Mouse (Mus musculus) thymus, postnatal 14 days (tissue): ENCODE data around the gene Gipc3.

Source experiments
- DNase-seq: peaks from one replicate; pipeline ENCODE4 v3.0.0; 2021

The Gipc3 gene

DNA sequence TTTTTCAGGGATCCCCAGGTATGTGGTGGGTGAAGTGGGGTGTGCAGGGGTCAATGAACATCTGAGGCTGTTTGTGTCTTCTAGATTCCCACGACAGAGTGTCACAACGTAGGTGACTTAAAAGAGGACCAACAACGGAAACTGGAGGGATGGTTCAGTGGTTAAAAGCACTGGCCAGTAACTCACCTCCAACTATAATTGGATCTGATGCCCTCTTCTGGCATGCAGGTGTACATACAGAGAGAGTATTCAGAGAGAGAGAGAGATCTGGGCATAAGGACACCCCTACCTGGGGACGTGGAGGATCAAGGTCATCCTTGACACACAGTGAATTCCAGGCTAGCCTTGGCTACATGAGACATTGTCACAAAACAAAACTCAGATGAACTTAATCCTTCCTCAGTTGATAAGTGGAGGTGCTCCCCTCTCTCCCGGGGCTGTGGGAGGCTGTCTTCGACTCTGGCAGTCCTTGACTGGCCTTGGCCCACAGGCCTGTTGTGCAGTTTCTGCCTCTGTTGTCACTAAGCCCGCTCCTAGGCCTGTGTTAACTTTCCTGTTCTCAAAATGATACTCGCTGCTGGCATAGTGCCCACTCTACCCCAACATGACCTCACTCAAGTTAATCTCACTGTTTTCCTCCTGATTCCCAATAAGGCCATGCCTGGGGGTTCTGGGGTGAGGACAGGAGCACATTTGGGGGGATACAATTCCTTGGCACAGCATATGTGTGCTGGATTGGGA lies 1.5 kb upstream of the Gipc3 start:
- DNase-seq = no peak

DNA sequence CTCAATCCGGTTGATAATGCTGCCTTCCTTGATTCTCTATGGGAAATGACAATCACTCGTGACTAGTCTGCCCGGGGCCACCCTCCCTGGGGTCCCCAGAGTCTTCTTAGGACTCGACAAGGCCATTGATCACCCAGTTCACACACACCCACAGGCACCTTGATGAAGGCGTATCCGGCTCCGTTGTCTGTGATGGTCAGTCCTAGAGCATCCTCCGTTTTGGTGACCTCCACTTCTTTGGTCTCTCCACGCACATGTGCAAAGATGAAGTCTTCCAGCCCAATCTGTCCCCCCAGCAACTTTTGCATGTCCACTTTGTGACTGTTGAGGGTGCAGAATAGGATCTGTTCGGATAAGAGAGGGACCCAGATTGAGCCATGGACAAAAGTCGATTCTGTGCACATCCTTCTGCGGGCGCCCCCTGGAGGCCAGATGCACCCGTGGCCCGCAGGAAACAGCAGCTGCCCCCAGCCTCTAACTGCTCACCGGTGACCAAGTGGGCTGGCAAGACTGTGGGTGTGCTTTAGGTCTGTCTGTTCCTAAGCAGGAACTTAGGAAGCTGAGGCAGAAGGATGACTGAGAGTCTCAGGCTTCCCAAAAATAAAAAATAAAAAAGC lies 1.6 kb downstream of the Gipc3 start:
- peak; percentile 87 for DNase-seq

DNA sequence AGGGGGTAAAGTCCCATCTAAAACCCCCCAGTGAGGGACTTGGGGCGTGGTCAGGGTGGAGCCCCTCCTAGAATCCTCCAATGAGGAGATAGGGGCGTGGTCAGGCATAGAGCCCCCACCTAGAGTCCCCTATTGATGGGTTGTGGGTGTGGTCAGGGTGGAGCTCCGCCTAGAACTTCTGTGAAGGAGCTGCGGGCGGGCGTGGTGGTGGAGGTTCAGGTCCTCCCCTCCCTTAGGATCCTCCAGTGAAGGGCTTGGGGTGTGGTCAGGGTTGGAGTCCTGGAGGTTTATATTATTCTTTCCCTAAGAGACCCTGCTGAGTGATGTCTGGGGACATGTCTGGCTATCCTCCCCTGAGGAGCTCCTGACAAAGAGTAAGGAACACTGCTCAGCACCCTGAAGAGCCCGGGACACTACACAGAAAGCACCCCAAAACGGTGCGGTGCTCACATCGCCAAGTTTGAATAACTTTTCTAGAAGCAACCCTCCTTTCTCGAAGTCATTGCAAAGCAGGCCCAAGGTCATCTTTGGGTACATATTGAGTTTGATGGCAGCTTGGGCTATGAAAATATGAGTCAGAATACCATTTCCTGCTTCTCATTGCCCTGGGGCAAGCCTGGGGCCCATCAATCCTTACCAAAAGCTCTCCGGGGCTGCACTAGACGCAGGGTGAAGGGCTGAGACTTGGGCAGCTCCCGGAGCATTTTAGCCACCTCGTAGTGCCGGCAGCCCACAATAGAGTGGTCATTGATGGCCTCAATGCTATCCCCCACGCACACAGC lies 2.3 kb downstream of the Gipc3 start:
- no peak for DNase-seq

DNA sequence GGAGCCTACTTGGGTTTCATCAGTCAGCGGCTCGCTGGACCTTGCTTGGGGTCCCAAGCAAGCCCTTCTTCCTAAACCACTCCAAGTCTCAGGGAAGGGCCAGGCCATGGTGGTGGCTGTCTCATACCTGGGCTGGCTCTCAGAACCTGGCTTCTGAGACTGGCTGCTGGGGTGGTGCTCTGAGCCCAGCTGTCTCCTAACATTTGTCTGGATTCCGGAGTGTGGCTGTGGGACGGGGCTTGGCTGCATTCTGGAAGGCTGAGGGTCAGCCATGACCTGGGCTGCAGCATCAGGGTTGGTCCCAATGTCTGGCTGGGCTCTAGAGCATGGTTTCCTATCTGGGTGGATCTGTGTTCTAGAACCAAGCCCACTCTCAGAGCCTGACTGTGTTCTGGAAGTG lies 6.5 kb downstream of the Gipc3 start:
- no peak for DNase-seq

DNA sequence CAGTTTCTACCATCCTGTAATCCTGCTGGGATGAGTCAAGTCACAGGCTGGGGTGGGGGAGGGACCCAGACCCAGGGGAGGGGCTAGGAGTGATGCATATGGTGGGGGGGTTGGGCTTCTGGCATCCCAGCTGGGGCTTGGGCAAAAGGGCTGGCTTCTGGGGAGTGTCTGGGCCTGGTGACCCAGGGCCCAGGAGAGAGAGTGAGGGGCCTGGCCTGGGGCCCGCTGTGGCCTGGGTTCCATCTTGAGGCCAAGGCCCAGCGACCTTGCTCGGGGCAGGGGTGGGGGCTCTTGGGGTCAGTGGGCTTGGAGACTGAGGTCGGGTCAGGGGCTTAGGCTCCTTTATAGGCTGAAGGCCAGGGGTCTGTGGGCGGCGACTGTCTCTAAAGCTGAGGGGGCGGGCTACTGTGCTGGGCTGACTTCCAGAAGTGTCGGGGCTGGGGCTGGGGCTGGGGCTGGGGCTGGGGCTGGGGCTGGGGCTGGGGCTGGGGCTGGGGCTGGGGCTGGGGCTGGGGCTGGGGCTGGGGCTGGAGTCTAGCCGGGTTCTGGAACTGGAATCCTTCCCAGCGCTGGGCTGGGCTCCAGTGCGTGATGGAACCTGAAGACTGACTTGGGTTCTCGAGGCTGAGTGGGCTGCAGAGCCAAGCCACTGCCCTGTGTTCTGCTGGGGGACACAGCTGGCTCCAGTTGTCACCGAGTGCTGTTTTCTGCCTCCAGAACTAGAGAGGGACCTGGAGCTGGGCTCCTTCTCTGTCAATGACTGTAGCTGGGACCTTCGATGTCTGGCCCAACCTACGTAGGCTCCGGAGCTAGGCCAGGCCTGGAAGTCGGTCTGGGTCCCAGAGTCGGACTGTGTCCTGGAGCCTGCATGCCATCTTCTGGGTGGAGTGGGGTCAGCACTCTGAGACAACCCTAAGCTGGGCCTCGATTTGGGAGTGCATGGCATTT lies 7.4 kb downstream of the Gipc3 start:
- no peak for DNase-seq

DNA sequence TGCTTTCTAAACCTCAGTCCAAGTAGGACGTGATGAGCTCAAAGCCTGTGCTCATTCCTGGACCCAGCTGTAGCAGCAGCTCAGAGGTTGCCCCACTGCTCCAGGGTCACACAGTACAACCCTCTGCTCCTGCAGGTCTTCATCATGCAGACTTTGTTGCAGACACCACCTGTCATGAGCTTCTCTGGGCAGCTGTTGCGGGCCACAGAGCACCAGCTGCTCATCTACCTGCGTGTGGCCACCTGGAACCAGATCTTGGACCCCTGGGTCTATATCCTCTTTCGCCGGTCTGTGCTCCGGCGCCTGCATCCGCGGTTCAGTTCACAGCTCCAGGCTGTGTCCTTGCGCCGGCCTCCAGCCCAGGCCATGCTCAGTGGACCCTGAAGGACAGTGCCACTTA lies 8.7 kb downstream of the Gipc3 start:
- DNase-seq = no peak

DNA sequence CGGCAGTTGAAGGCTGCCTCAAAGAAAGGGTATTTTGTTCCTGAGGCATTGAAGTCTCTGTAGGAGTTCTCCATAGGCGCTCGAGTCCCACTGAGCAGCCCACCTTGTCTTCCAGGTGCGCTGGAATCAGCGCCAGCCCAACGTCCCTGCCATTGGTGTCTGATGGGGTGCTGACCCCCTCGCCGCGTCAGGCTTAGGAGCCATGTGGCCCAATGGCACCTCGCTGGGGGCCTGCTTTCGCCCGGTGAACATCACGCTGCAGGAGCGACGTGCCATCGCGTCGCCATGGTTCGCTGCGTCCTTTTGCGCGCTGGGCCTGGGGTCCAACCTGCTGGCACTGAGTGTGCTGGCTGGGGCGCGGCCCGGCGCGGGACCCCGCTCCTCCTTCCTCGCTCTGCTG lies 10.8 kb downstream of the Gipc3 start:
- DNase-seq = no peak

DNA sequence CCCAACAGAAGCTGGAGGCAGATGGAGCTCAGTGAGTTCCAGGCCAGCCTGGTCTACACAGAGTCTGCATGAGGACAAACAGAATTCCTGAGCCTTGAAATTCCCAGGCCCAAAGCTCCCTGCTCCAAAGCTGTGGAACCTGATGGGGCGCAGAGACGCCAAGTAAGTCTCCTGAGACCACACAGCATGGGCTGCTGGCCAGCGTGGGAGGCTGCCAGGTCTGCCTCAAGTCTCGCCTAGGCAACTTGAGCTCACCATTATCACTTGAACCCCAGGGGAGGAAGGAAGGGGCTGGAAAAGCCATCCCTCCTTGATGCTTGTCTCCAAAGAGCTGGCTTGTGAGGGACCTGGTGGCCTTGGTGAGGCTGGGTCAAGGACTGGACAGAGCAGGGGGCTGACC lies 13.1 kb downstream of the Gipc3 start:
- no peak for DNase-seq

DNA sequence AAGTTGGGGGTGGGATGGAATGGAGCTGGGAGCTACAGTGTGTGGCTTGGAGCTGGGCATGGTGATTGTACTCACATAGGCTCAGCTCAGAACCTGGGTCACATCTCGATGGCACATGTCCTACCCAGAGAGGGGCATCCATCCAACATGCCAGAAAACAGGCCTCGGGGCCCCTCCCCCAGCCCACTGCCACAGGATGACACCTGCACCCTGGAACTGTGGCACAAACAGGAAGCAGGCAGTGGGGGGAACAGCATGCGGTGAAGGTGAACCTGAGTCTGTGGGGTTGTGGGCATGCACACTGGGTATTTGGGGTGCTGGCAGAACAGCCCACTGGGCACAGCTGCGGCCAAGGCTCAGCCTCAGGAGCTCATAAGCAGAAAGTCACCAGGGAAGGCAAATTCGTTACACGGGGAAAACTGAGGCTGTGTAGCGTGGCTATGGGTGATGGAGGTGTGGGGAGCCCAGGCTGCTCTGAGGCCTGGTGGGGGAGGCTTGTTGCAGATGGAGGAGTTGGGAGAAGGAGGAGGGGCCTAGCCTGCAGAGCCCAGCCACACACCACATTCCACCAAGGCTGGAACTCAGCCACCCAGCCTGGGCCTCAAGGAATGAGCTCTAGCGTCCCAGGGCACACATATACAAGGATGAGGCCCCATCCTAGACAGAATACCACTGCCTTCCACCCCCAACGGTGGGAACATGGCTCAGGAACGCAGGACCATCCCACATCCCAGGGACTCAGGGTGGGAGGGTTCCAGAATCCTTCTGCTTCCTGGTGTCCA lies 13.7 kb downstream of the Gipc3 start:
- DNase-seq = peak; percentile 93

DNA sequence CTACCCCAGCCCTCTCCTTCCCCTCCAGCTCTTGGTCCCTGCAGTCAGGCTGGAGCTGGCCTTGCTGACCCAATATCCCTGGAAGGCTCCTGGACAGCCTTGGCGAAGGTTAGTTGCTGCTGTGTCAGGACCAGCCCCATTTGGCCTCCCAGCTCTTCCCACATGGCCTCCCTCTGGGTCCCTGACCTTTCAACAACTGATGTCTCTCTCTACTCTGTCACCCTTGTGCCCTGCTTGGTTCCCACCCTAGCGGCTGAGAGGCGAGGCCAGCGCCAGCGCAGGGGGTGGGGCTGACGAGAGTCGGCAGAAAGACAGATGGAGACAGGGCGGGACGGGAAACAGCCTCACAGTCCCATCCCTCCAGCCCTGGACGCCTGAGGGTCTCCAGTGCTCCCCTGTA lies 14.7 kb downstream of the Gipc3 start, which contains the start of gene Tbxa2r:
Gene Tbxa2r (plus strand): TSS at position 346 of the 400 bp plus-strand sequence.
- DNase-seq = peak; percentile 94

DNA sequence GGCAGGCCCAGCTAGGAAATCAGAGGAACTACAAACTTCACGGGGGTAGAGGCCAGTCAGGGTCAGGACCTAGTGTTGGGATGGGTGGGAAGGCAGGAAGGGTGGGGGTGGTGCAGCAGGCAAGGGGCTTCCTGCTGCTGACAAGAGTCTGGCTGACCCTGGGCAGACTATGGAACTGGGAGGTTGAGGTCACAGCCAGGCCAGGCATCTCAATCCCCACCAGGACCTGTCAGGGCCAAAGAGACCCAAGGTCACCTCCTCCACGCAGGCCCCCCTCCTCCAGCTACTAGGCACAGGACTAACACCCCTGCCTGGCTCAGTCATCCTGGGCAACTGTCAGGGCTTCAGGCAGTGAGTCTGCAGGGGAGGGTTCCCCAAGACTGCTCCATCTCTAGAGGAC lies 15.1 kb downstream of the Gipc3 start:
- peak; percentile 47 for DNase-seq

DNA sequence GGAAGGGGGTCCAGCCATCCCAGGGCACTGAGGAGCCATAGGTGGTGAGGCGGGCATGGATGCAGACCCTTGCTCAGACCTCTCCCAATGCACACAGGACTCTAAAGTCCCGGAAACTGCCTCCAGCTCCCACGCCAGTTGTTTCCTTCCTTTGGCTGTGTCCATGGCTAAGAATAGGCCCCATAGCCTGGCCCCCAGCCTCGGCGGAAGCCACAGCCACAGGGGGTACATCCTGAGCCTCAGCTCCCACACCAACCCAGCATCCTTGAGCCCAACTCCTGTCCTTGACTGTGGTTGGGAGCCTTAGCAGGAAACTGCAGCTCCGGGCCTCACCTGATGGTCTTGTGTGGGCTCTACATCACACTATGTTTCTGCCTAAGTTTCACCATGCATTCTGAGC lies 16.2 kb downstream of the Gipc3 start:
- peak; percentile 57 for DNase-seq

DNA sequence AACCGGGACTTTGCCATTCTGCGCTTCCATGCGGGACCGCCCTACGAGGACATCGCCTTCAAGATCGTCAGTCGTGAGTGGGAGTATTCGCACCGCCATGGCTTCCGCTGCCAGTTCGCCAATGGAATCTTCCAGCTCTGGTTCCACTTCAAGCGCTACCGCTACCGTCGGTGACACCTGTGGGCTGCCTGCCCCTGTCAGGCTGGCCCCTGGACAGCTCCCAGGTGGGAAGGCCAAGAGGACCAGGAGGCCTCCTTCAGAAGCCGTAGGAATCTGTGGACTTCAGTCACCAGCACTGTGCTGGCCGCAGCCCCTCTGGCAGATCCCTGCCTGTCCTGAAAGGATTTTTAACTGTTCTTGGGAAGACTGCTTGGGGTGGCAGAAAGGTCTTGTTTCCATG lies 17.3 kb downstream of the Gipc3 start:
- no peak for DNase-seq

DNA sequence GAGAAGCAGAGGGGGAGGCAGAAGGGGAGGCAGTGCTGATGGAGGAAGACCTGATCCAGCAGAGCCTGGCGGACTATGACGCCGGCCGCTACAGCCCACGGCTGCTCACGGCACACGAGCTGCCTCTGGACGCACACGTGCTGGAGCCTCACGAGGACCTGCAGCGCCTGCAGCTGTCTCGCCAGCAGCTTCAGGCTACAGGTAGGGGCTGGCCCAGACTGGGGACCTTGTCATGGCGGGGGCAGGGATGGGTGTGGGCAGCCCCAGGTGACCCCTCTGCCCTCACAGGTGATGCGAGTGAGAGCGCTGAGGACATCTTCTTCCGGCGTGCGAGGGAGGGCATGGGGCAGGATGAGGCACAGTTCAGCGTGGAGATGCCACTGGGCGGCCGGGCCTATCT lies 17.9 kb downstream of the Gipc3 start:
- no peak for DNase-seq

DNA sequence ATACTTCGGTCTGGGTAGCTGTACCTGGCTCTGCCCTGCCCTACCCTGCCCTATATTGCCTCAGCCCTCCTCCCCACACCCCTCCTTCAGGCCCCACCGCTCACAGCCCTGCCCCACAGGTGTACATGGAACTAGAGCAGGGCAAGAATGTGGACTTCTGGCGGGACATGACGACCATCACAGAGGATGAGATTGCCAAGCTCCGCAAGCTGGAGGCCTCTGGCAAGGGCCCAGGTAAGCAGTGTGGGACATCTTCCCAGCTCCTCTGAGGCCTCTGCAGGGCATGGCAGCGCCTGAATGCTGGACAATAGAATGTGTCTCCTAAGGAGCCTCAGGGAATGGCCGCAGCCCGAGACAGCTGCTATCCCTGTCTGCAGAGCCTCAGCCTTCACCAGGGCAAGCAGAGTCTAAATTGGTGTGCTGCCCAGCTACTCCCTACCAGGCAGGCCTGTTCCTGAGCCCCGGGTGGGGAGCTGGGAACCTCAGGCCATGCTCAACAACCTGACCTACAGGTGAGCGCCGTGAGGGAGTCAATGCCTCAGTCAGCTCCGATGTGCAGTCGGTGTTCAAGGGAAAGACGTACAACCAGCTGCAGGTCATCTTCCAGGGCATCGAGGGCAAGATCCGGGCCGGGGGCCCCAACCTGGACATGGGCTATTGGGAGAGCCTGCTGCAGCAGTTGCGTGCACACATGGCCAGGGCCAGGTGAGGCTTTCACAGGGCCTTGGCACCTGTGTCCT lies 19.1 kb downstream of the Gipc3 start:
- no peak for DNase-seq

DNA sequence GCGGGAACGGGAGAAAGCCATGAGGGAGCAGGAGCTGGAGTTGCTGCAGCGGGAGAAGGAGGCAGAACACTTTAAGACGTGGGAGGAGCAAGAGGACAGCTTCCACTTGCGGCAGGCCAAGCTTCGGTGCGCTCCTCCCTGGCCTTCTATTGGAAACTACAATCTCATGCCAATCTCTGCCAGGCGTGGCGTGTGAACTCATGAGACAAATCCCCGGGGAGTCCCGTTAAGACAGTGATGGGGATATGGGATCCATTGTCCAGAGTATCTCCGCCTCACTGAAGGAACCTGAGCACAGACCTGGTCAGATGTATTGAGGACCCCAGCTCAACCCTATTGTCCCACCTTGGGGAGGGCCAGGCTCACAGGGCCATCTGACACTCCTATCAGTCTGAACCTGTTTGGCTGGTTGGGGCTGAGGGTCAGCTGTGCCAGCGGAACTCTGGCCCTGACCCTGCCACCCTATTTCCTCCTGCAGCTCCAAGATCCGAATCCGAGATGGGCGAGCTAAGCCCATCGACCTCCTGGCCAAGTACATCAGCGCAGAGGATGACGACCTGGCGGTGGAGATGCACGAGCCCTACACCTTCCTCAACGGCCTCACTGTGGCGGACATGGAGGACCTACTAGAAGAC lies 19.8 kb downstream of the Gipc3 start:
- no peak for DNase-seq

DNA sequence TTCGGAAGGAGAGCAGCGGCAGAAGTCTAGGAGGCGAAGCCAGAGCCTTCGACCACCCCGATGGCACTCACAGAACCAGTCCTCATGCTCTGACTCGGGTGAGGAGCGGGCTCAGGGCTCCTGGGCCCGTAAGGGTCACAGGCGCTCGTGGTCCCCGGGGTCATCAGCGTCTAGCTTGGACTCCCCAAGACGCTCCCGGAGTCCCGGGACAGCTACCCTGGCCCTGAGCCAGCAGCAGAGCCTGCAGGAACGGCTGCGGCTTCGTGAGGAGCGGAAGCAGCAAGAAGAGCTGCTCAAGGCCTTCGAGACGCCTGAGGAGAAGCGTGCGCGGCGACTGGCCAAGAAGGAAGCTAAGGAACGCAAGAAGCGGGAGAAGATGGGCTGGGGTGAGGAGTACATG lies 20.6 kb downstream of the Gipc3 start:
- no peak for DNase-seq

DNA sequence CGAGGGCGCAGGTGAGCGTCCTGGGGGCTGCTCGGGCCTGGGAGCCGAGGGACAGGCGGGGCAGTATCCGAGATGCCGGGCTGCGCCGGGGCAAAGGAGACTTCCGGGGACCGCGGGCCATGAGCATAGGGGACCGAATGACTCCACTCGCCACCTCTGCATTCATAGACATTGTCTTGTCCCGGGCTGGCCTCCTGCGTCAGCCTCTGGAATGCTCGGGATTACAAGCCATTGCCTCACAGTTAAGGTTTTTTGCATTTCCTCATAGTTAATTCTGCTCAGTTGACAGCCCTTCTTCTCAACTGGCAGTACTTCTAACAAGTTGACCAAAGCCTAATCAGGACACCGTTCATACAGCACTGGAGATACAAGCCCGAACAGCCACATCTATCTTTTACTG lies 21.6 kb downstream of the Gipc3 start:
- DNase-seq = no peak

DNA sequence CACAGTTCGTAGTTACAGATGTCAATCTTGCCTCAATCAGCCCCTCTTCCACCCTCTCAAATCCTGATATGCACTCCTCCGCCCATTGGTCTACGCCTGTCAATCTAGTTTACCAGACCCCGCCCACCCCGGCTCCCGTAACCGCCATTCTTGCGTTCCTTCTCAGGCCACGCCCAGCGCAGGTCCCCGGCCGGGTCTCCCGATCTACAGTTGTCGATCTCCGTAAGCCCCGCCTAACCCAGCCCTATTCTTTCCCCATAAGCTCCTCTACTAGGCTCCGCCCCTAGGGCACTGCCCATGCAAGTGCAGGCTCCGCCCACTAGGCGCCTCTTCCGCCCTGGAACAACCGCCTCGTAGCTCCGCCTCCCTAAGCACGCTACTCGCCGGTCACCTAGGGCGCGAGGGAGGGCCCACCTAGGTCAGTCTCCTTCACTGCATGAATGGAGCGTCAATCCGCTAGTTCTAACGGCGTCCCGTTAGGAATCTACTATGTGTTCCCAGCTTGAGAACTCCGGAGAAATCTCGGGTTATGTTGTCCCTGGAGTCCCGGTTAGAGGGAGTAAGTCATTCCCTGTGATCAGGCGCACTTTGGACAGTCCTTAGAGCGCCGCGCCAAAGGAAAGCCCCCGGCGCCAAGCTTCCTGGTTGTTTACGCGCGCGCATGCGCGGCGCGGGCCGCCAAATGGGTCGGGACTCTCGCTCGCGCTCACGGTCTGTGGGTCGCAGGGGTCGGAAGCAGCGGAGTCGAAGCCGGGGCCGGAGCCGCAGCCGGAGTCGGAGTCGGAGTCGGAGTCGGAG lies 22.3 kb downstream of the Gipc3 start, which contains the start of gene Cactin:
Gene Cactin (plus strand): TSS at position 554 of the 798 bp plus-strand sequence.
- DNase-seq = peak; percentile 100
